Mouse (Mus musculus) embryonic facial prominence, embryonic 12.5 days (tissue): ENCODE data around the gene Phf20. TPM values are rescaled to one million over a fixed set of nuclear protein-coding genes. Genes with fewer than 3 reads are reported as not detected.

ENCODE experiments used
- ATAC-seq: fragments of 200-750 bp; cut with Nextera tagmentation; 2 replicates; pipeline ENCODE4 v1.8.0; 2017; ENCODE audit not compliant: insufficient number of reproducible peaks, insufficient read depth, low FRiP score, low TSS enrichment
- H3K27ac ChIP-seq: fragments of 300-500 bp; sonication (generic); 2 replicates; pipeline ENCODE4 v1.5.1; 2016; ENCODE audit warnings: mild to moderate bottlenecking
- H3K27me3 ChIP-seq: fragments of 300-500 bp; sonication (generic); 2 replicates; pipeline ENCODE4 v1.6.1; 2016; ENCODE audit warnings: mild to moderate bottlenecking, moderate library complexity
- H3K36me3 ChIP-seq: fragments of 300-500 bp; sonication (generic); 2 replicates; pipeline ENCODE4 v1.6.1; 2016; ENCODE audit warnings: mild to moderate bottlenecking
- H3K4me1 ChIP-seq: fragments of 300-500 bp; sonication (generic); 2 replicates; pipeline ENCODE4 v1.6.1; 2016
- H3K4me2 ChIP-seq: fragments of 300-500 bp; sonication (generic); replicated peaks from 2 replicates; pipeline ENCODE4 v1.6.1; 2016; ENCODE audit warnings: mild to moderate bottlenecking, moderate library complexity
- H3K4me3 ChIP-seq: fragments of 300-500 bp; sonication (generic); 2 replicates; pipeline ENCODE4 v1.5.1; 2016; ENCODE audit warnings: mild to moderate bottlenecking
- H3K9ac ChIP-seq: fragments of 300-500 bp; sonication (generic); 2 replicates; pipeline ENCODE4 v1.6.1; 2016; ENCODE audit warnings: mild to moderate bottlenecking, moderate library complexity
- H3K9me3 ChIP-seq: fragments of 300-500 bp; sonication (generic); 2 replicates; pipeline ENCODE4 v1.6.1; 2016; ENCODE audit warnings: mild to moderate bottlenecking, moderate library complexity
- WGBS: fragments of 180-500 bp; shearing (Covaris S2); methylation state at CpG from one replicate; pipeline ENCODE4 v1.1.7; 2016; 5-methylcytosine and 5-hydroxymethylcytosine counted together
- polyA plus RNA-seq: library from polyadenylated mRNA; unstranded; fragments of >200 nt; fragmentation: Nextera tagmentation; extraction: Ambion mirVana; gene quantifications from 2 replicates; pipeline ENCODE4 v1.2.1, GENCODE M21; 2016

Phf20 gene
- polyA plus RNA-seq = 82.0 and 85.6 TPM in 2 replicates

GRCm38 (mm10) chr2:156196302-156197128 lies at the start of gene Phf20:
Gene Phf20 (plus strand): TSS chr2:156196466.
- Histone ChIP-seq H3K36me3 (0 out of 2 replicates have a peak, but pooled peaks cover 6% of the 10 kb centered on the region), H3K27ac (peak within 1 kb of the TSS; percentile 94), H3K4me1 (peaks cover 30% of the 10 kb centered on the region), H3K9me3 (no peaks in the 10 kb centered on the region), H3K27me3 (no peaks in the 10 kb centered on the region), H3K4me2 (peak within 1 kb of the TSS; percentile 64), H3K9ac (peak within 1 kb of the TSS; percentile 75), H3K4me3 (peak within 1 kb of the TSS; percentile 57)
- ATAC-seq = peak; percentile 98
- WGBS = under 1% methylated on average over 79 of the region's 88 CpGs

DNA sequence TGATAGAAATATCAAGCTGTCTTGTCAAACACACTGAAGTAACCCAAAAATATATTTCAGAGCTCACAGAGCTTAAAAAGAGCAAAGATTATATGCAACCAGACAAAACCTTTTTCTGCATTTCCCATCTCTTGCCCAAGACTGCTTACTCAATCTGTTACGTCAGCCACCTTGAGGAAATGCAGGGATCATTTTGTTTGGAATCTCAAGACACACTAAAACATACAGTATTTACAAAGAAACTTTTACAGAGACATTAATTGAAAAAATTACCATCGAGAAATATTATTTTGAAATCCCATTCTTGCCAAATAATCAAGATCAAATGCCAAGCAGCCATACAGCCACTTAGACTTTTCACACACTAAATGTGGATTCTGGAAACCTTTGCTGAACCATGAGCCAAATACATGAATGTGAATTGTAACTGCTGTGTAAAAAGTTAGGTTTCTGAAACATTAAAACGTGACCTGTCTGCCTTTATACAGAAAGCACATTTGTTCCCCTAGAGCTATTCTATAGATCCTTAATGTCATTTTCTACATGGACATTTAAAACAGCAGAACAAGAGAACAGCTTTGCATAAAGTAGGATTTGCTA lies 48.9 kb upstream of the Phf20 start:
- H3K4me2 ChIP-seq = no peak overlapping the region
- no peaks in the 10 kb centered on the region for H3K27me3 ChIP-seq
- peaks cover 13% of the 10 kb centered on the region; the same call in 1 of the 2 replicates for H3K4me1 ChIP-seq
- H3K36me3 ChIP-seq = peaks cover 34% of the 10 kb centered on the region
- no peak overlapping the region for H3K9ac ChIP-seq
- H3K9me3 ChIP-seq = no peaks in the 10 kb centered on the region
- H3K27ac ChIP-seq = no peak overlapping the region
- no peak overlapping the region for H3K4me3 ChIP-seq
- no peak for ATAC-seq
- 88% methylated on average over 3 of the region's 3 CpGs for WGBS

DNA sequence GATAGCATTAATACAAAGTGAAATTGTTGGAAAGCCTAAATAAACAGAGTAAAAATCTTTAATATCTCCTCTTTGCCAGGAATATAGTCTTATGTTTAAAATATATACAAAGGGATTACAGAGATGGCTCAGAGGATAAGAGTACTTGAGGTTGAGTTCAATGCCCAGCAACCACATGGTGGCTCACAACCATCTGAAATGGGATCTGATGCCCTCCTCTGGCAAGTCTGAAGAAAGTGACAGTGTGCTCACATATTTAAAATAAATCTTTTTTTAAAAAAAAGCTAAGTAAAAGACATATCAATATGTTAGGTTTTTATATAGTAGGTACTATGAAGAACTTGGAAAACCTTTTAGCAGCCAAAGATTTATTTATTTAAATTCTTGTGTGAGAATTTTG lies 44.7 kb upstream of the Phf20 start:
- Histone ChIP-seq H3K4me1 (no peaks in the 10 kb centered on the region), H3K9ac (no peak overlapping the region), H3K27ac (no peak overlapping the region), H3K9me3 (no peaks in the 10 kb centered on the region), H3K4me2 (no peak overlapping the region), H3K36me3 (peaks cover 60% of the 10 kb centered on the region), H3K4me3 (no peak overlapping the region), H3K27me3 (no peaks in the 10 kb centered on the region)
- no peak for ATAC-seq

- 98% methylated on average over 1 of the region's 1 CpGs for WGBS
- Histone ChIP-seq H3K27ac (no peak overlapping the region), H3K4me2 (no peak overlapping the region), H3K4me1 (no peaks in the 10 kb centered on the region), H3K36me3 (peaks cover 72% of the 10 kb centered on the region), H3K9me3 (no peaks in the 10 kb centered on the region), H3K4me3 (no peak overlapping the region), H3K9ac (no peak overlapping the region), H3K27me3 (no peaks in the 10 kb centered on the region)
- no peak for ATAC-seq
Observed at GRCm38 (mm10) chr2:156165478-156165877, 30.8 kb upstream of the Phf20 start.

DNA sequence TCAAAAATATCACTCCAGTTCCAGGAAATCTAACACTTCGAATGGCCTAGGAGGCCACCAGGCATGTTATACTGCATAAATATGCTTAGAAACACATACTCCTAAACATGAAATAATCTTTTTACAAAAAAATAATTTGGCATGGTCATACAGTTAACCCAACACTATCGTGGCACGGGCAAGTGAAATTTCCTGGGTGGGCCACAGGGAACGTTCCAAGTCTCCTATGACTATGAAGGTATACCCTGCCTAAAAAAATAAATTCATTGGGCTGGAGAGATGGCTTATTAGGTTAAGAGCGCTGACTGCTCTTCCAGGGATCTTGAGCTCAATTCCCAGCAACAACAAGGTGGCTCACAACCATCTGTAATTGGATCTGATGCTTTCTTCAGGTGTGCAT lies 29.7 kb upstream of the Phf20 start:
- Histone ChIP-seq H3K27me3 (no peaks in the 10 kb centered on the region), H3K4me3 (no peak overlapping the region), H3K4me2 (no peak overlapping the region), H3K4me1 (no peaks in the 10 kb centered on the region), H3K27ac (no peak overlapping the region), H3K9me3 (no peaks in the 10 kb centered on the region), H3K9ac (no peak overlapping the region), H3K36me3 (peaks cover 75% of the 10 kb centered on the region)
- ATAC-seq = no peak
- 95% methylated on average over 5 of the region's 5 CpGs for WGBS

GRCm38 (mm10) chr2:156177079-156177478 lies 19.2 kb upstream of the Phf20 start:
- Histone ChIP-seq H3K9me3 (no peaks in the 10 kb centered on the region), H3K36me3 (peaks cover 46% of the 10 kb centered on the region), H3K27me3 (no peaks in the 10 kb centered on the region), H3K4me1 (peaks cover 17% of the 10 kb centered on the region), H3K27ac (no peak overlapping the region), H3K4me2 (peak overlapping the region; percentile 9; the same call in 1 of the 2 replicates), H3K4me3 (0 out of 2 replicates have a peak overlapping the region, but pooled peaks have one; percentile 4), H3K9ac (no peak overlapping the region)
- WGBS = 85% methylated on average over 6 of the region's 6 CpGs
- ATAC-seq = no peak

GRCm38 (mm10) chr2:156177651-156178050 lies 18.6 kb upstream of the Phf20 start:
- WGBS = 76% methylated on average over 7 of the region's 7 CpGs
- Histone ChIP-seq H3K9ac (peak overlapping the region; percentile 33; the same call in 1 of the 2 replicates), H3K27me3 (no peaks in the 10 kb centered on the region), H3K27ac (no peak overlapping the region), H3K36me3 (peaks cover 40% of the 10 kb centered on the region), H3K4me2 (peak overlapping the region; percentile 83), H3K4me1 (peaks cover 17% of the 10 kb centered on the region), H3K4me3 (peak overlapping the region; percentile 28), H3K9me3 (no peaks in the 10 kb centered on the region)
- no peak for ATAC-seq

GRCm38 (mm10) chr2:156179046-156179795 lies 17.0 kb upstream of the Phf20 start:
- Histone ChIP-seq H3K27me3 (no peaks in the 10 kb centered on the region), H3K9me3 (no peaks in the 10 kb centered on the region), H3K4me2 (peak overlapping the region; percentile 83), H3K4me1 (peaks cover 17% of the 10 kb centered on the region), H3K36me3 (peaks cover 28% of the 10 kb centered on the region), H3K27ac (peak overlapping the region; percentile 97), H3K9ac (peak overlapping the region; percentile 100), H3K4me3 (peak overlapping the region; percentile 100)
- WGBS = 2% methylated on average over 47 of the region's 47 CpGs
- ATAC-seq = 0 out of 2 replicates have a peak, but pooled peaks have one; percentile 9

- under 1% methylated on average over 33 of the region's 41 CpGs for WGBS
- no peaks in the 10 kb centered on the region for H3K9me3 ChIP-seq
- ATAC-seq = peak; percentile 58
- H3K9ac ChIP-seq = peak overlapping the region; percentile 100
- peak overlapping the region; percentile 83; the same call in 1 of the 2 replicates for H3K4me2 ChIP-seq
- peaks cover 17% of the 10 kb centered on the region for H3K4me1 ChIP-seq
- H3K4me3 ChIP-seq = peak overlapping the region; percentile 100
- H3K27me3 ChIP-seq = no peaks in the 10 kb centered on the region
- peaks cover 22% of the 10 kb centered on the region for H3K36me3 ChIP-seq
- peak overlapping the region; percentile 97 for H3K27ac ChIP-seq
Observed at GRCm38 (mm10) chr2:156179796-156180093, 16.5 kb upstream of the Phf20 start.

DNA sequence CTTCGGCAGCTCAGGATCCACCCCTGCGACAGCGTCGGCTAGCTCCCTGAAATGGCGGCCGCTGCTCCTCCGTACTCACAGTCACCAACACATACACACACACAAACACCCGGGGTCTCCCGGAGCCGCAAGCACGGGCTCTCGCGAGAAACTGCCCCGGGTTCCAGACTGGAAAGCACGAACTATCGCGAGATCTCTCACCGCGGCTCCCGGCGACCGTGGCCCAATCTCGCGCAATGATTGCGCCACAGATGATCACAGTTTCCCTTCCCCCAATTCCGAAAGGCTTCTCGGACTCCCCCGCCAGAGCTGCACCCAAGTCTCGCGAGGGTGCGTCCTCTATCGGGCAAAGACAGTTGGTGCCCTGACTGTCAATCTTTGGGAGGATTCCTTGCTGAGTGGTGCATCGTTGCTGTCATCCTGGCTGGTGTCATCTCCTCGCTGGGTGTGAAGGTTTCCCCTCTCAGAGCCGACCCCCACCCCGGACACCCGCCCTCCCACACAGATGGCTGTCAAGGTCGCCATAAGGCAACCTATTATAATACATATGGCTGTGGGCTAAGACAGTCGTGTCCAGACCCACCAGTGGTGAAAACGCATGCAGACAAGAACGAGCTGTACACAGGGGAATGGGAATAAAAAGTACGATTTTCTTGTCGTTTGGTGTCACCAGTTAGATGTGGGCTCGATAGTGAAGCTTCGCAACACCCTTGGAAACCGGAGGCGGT lies 16.0 kb upstream of the Phf20 start, which contains the start of gene Rbm39:
TSS of gene Rbm39 (minus strand) at position 145 of the 728 bp plus-strand sequence.
- peaks cover 22% of the 10 kb centered on the region for H3K36me3 ChIP-seq
- no peaks in the 10 kb centered on the region for H3K27me3 ChIP-seq
- peak within 1 kb of the TSS; percentile 83 for H3K4me2 ChIP-seq
- H3K4me3 ChIP-seq = peak within 1 kb of the TSS; percentile 100
- under 1% methylated on average over 47 of the region's 47 CpGs for WGBS
- H3K4me1 ChIP-seq = peaks cover 17% of the 10 kb centered on the region
- H3K9ac ChIP-seq = peak within 1 kb of the TSS; percentile 100
- ATAC-seq = peak; percentile 95
- H3K27ac ChIP-seq = peak within 1 kb of the TSS; percentile 97
- no peaks in the 10 kb centered on the region for H3K9me3 ChIP-seq
